Mouse (Mus musculus): Measurements from ENCODE around the gene Guca2a.
A peak's percentile ranks its signal among the peaks of the same experiment; 100 is the strongest.
"Not testable (repeated sequence)": the region's sequence is repeated elsewhere in the genome, so short reads cannot be mapped to it uniquely, and the experiment has no call there.

Gene Guca2a

GRCm38 (mm10) chr4:119637176-119637845 is at the start of gene Guca2a:
Gene Guca2a (plus strand): TSS chr4:119637704.
- DNase-seq = peak; percentile 21

- DNase-seq = no peak
Observed at GRCm38 (mm10) chr4:119588037-119588436, 49.5 kb upstream of the Guca2a start.

GRCm38 (mm10) chr4:119589423-119589822 is 48.1 kb upstream of the Guca2a start:
- no peak for DNase-seq

- DNase-seq = no peak
Observed at GRCm38 (mm10) chr4:119590027-119590426, 47.5 kb upstream of the Guca2a start.

GRCm38 (mm10) chr4:119592479-119592878 is 45.0 kb upstream of the Guca2a start:
- DNase-seq = no peak

- no peak for DNase-seq
Observed at GRCm38 (mm10) chr4:119594331-119594730, 43.2 kb upstream of the Guca2a start.

- DNase-seq = no peak
Observed at GRCm38 (mm10) chr4:119599605-119600004, 37.9 kb upstream of the Guca2a start.

GRCm38 (mm10) chr4:119609488-119609887 is 28.0 kb upstream of the Guca2a start:
- DNase-seq = peak; percentile 21

GRCm38 (mm10) chr4:119614078-119614477 is 23.4 kb upstream of the Guca2a start:
- no peak for DNase-seq

GRCm38 (mm10) chr4:119614724-119615123 is 22.8 kb upstream of the Guca2a start:
- no peak for DNase-seq

GRCm38 (mm10) chr4:119626081-119626645 is 11.3 kb upstream of the Guca2a start:
- DNase-seq = no peak

GRCm38 (mm10) chr4:119626876-119627275 is 10.6 kb upstream of the Guca2a start:
- no peak for DNase-seq

- no peak for DNase-seq
Observed at GRCm38 (mm10) chr4:119627317-119627716, 10.2 kb upstream of the Guca2a start.

- DNase-seq = not testable (repeated sequence)
Observed at GRCm38 (mm10) chr4:119628363-119628762, 9.1 kb upstream of the Guca2a start.

- DNase-seq = peak; percentile 60
Observed at GRCm38 (mm10) chr4:119631115-119631919, 6.2 kb upstream of the Guca2a start.

- DNase-seq = peak; percentile 40
Observed at GRCm38 (mm10) chr4:119632721-119633120, 4.8 kb upstream of the Guca2a start.

- no peak for DNase-seq
Observed at GRCm38 (mm10) chr4:119633342-119633741, 4.2 kb upstream of the Guca2a start.

GRCm38 (mm10) chr4:119633948-119634347 is 3.6 kb upstream of the Guca2a start:
- no peak for DNase-seq

- DNase-seq = no peak
Observed at GRCm38 (mm10) chr4:119634908-119635660, 2.4 kb upstream of the Guca2a start.

GRCm38 (mm10) chr4:119635686-119636085 is 1.8 kb upstream of the Guca2a start:
- DNase-seq = no peak

GRCm38 (mm10) chr4:119636731-119637130 is 773 bp upstream of the Guca2a start:
- no peak for DNase-seq

- DNase-seq = no peak
Observed at GRCm38 (mm10) chr4:119637946-119638345, 442 bp downstream of the Guca2a start.

GRCm38 (mm10) chr4:119638656-119639055 is 1.2 kb downstream of the Guca2a start:
- DNase-seq = no peak

All from lung, postnatal 36 days (tissue).